Mouse (Mus musculus) fibroblast of lung, adult 2 months (primary cell): Measurements from ENCODE around the gene Slc6a6.

Experiments
- DNase-seq: peaks from one replicate; pipeline ENCODE4 v3.0.0-alpha.2; 2011; ENCODE audit warnings: low read depth

Slc6a6 gene

GRCm38 (mm10) chr6:91669270-91669669 lies 14.6 kb upstream of the Slc6a6 start:
- DNase-seq: no peak

GRCm38 (mm10) chr6:91670224-91670623 lies 13.6 kb upstream of the Slc6a6 start:
- DNase-seq: no peak

- DNase-seq: no peak
Observed at GRCm38 (mm10) chr6:91674757-91675350, 9.0 kb upstream of the Slc6a6 start.

GRCm38 (mm10) chr6:91678506-91679094 lies 5.3 kb upstream of the Slc6a6 start:
- DNase-seq: no peak

- no peak for DNase-seq
Observed at GRCm38 (mm10) chr6:91679095-91679577, 4.7 kb upstream of the Slc6a6 start.

GRCm38 (mm10) chr6:91679716-91680115 lies 4.1 kb upstream of the Slc6a6 start:
- DNase-seq: no peak

- DNase-seq: no peak
Observed at GRCm38 (mm10) chr6:91681841-91682240, 2.0 kb upstream of the Slc6a6 start.

GRCm38 (mm10) chr6:91683121-91683520 lies 732 bp upstream of the Slc6a6 start:
- DNase-seq: no peak

GRCm38 (mm10) chr6:91684474-91684829 lies 599 bp downstream of the Slc6a6 start:
- DNase-seq: no peak

GRCm38 (mm10) chr6:91684831-91685532 lies 1.1 kb downstream of the Slc6a6 start:
- DNase-seq: no peak

GRCm38 (mm10) chr6:91685533-91685883 lies 1.7 kb downstream of the Slc6a6 start:
- no peak for DNase-seq

GRCm38 (mm10) chr6:91685896-91686295 lies 2.0 kb downstream of the Slc6a6 start:
- no peak for DNase-seq

- DNase-seq: no peak
Observed at GRCm38 (mm10) chr6:91686597-91686996, 2.7 kb downstream of the Slc6a6 start.

GRCm38 (mm10) chr6:91688021-91688420 lies 4.2 kb downstream of the Slc6a6 start:
- no peak for DNase-seq

GRCm38 (mm10) chr6:91689231-91689630 lies 5.4 kb downstream of the Slc6a6 start:
- DNase-seq: no peak

GRCm38 (mm10) chr6:91690222-91690621 lies 6.4 kb downstream of the Slc6a6 start:
- DNase-seq: no peak

- no peak for DNase-seq
Observed at GRCm38 (mm10) chr6:91690646-91691045, 6.8 kb downstream of the Slc6a6 start.

- DNase-seq: no peak
Observed at GRCm38 (mm10) chr6:91691576-91691975, 7.7 kb downstream of the Slc6a6 start.

GRCm38 (mm10) chr6:91693301-91693886 lies 9.5 kb downstream of the Slc6a6 start:
- DNase-seq: no peak

GRCm38 (mm10) chr6:91694610-91695009 lies 10.8 kb downstream of the Slc6a6 start:
- no peak for DNase-seq

GRCm38 (mm10) chr6:91698831-91699230 lies 15.0 kb downstream of the Slc6a6 start:
- no peak for DNase-seq

- DNase-seq: no peak
Observed at GRCm38 (mm10) chr6:91699482-91700200, 15.8 kb downstream of the Slc6a6 start.
